Mouse (Mus musculus) kidney, adult 8-10 months (tissue): ENCODE results near the gene Nts.
"Not testable (repeated sequence)": the region's sequence is repeated elsewhere in the genome, so short reads cannot be mapped to it uniquely, and the experiment has no call there.

ENCODE experiments used
- DNase-seq, 2 experiments: peaks; one replicate each; pipeline ENCODE4 v3.0.0; 2022

Gene Nts

DNA sequence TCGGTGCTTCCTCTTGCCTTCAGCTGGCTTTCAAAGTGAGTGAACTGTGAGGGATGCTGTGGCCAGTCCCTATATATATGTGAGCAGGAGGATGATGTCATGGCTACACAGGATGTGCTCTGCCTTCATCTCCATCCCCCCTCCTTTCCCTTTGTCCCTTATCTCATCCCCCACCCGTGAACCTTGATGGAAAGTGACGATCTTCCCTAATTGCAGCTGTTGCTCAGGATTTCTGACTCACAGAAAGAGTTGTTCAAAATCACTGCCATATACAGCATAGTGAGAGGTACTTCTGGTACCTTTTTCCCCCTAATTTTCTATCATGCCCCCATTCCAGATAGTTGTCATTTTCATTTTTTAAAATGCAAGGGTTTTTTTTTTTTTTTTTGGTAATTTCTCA is at the start of gene Nts:
Nts (minus strand) TSS at position 101 of the 400 bp plus-strand sequence.
- DNase-seq, result no peak

DNA sequence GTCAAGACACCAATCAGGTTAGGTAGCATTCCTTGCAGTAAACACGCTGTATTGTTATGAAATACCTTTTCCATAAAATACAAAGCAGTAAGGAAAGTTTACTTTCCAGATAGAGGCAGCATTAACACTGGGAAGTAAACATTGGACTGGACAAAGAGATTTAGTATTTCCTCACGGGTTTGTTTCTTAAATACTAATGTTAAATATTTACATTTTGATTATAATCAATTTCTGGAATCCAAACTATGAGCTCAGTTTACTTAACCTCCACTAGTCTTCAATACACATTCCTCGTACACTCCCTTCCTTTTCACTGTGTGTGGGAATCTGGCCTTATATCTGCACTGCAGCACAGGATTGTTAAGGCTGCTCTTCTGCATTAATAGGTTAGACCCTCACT is 37.6 kb upstream of the Nts start:
- no peak for DNase-seq

DNA sequence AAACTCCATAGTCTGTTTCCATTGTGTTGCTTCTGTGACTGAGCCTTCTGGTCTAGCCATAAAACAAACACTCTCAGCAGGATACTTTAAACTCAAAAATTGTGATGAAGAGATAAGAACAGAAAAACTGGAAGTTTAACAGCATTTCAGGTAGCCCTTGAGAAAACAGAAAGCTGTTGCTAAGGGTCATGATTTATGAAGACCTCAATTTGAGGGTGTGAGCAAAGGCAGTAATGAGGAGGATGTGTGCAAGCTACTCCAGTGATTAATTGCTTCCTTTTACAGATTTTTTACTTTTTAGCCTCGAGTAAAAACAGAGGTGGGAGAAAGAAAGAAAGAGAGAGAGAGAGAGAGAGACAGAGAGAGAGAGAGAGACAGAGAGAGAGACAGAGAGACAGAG is 23.9 kb upstream of the Nts start:
- no peak for DNase-seq

DNA sequence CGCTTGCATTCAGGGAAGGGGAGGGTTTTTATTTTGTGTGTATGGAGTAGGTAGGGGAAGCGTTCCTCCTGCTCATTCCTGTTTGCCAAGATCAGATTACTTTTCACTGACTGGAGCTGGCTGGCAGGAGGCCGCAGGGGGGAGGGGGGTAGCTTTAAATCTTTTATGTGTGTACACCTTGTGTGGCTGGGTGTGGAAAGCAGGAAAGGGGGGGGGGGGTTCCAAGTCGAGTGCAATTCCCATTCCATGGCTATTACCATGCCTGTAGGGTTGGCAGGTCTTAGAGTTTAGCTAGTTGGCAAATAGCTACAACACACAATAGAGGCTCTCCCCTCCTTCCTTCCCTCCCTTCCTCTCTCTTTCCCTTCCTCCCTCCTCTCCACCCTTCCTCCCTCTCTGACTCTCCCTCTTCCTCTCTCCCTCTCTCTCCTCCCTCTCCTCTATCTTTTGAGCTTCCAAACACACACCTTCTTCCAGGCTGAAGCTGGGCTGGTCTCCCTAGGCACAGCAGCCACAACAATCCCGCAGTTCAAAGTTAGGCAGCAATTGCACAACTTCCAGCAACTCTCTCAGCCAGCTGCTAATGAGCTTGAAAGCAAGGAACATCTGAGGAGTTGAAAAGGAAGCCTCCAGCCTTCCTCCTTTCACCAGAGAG is 21.6 kb upstream of the Nts start, which contains the start of gene Rassf9:
Rassf9 (plus strand) TSS at position 416 of the 655 bp plus-strand sequence.
- peak; percentile 65 to 76 for DNase-seq

DNA sequence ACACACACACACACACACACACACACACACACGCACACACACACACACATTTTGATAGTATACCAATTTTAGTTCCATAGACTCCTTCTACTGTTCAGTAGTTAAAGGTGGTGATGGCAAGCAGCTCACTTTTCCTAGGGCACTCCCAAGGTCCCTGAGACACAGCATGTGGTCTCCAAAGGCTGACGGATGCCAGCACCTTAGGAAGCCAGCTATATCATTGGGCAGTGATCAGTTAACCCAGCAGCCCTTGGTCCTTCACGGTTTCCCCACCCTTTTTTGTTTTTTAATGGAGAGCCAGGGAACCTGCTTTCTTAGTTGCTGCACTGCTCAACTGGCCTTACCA is 21.1 kb upstream of the Nts start:
- no peak for DNase-seq

DNA sequence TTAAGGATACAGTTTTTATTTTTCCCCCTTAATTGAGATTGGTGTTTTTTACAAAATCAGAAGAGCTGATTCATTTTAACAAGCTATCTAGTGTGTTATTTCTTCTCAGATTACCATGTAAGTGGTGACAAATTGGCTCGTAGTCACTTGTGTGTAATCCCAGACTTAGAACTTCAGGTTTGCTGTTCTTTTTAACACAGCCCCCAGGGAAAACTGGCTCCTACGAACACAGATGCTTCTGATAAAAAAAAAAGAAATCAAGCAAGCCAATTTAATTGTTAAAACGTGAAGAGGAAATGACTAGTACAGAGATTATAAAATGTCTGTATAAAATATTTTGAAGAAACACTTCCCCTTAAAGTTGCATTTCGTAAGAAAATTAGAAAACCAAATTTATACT is 17.1 kb upstream of the Nts start:
- no peak for DNase-seq

DNA sequence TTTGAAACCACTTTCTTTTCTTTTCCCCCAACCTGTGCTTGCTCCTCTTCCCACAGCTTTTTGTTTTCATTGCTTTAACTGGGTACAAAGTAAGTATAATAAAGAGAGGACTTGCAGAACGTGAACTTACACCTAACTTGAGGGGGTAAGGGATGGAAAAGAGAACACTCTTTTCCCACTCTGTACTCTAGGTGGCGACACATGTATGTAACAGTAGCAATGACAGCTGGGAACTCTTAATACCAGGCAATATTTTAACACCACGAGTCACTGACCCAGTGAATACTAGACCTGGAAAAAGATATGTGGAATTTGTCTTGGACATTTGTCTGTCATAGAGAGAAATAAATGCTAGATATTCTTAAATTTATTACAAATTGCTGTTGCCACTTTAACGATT is 8.5 kb upstream of the Nts start:
- peak; percentile 20 to 40 for DNase-seq

DNA sequence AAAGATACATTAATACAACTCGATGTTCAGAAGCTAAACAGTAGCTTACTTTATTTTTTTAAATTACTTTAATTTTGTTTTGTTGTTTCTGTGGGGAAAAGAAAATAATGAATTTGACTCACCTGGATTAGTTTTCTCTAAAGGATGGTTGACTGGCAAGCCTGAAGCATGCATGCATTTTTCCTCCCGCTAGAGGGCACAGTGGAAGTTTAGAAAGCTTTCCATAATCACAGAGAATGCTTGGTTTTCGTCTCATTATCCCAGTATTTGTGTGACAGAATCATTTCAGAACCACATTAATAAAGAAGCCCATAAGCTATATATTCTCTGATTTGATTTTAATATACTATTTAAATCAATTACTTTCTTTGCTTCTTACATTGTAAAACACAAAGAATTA is 1.5 kb upstream of the Nts start:
- peak in 1 of 2 experiments; percentile 54 for DNase-seq

DNA sequence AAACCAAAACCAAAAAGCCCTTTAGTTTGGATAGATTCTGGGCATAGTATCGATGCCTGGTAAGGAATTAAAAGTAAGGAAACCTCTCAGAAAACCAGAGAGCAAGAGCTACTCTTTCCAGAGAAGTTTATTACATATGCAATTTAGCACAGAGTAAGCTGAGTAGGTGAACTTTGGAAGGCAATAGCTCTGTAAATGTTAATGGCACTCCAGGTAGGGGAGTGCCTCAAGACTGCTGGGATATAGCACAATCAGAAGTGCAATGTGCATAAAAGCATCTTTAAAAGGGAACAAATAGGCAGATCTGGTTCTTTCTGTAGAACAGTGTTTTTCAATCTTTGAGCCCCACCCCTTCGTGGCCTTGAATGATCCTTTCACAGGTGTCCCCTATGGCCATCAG is 20.9 kb downstream of the Nts start:
- no peak for DNase-seq

DNA sequence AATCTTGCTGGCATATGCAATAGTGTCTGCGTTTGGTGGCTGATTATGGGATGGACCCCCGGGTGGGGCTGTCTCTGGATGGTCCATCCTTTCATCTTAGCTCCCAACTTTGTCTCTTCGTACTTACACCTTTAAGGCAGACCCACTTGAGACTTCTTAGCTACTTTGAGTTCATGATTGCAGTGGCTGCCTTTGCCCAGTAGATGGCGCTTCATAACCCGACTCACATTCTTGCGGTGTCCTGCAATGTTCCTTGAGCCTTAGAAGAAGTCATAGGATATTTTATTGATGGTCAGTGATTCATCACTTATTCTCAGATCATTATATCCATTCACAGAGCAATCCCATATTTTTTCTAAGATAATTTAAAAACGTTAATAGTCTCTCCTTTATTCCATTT is 38.5 kb downstream of the Nts start:
- DNase-seq, result peak in 1 of 2 experiments; percentile 47

DNA sequence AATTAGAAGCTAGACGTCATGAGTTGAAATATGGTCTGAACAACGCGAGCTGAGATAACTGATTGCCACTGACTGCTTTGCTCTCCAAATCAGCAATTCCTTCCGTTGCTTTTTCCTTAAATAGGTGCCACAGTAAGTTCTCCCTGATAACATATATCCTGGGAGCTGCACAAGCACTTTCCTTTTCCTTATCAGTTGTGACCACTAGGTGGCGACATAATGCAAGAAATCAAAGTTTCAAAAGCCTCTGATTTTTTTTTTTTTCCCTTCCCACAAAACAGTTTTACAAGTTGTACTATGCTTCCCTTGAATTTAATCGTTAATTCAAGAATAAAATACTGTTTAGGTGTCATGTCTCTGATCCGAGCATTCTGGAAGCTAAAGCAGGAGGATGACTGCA is 40.8 kb downstream of the Nts start:
- DNase-seq, result peak; percentile 2 to 22

DNA sequence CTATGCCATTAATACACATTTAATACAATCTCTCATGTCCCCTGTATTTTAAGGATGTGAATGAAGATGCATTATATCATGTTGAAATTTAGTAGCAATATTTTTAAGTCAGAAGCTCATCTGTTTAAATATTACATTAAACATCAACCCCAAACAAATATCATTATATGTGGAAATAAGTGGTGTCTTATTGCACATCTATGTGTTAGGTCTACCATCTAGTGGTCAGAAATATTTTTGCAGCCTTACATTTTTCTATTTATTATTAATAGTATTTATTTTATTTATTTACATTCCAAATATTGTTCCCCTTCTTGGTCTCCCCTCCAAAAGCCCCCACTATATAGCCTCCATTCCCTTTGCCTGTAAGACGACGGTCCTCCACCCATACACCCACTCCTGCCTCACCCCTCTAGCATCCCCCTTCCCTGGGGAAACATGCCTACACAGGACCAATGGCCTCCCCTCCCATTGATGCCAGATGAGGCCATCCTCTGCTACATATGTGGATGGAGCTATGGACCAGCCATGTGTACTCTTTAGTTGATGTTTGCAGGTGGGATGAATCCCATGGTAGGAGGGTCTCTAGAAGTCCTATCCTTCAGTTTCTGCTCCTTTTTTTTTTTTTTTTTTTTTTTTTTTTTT is 45.3 kb downstream of the Nts start:
- no peak for DNase-seq

DNA sequence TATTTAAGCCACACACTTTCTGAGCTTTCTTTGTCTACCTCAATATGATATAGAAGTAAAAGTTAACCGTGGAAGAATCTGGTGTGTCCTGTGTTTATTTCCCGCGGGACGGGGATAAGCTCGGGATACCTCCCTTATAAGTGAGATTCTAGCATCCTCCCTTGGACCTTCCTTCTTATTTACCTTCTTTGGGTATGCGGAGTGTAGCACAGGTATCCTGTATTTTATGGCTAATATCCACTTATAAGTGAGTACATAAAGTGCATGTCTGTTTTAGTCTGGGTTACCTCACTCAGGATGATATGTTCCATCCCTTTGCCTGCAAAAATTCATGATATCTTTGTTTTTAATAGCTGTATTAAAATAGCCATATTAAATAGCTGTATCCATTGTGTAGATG is 54.8 kb downstream of the Nts start:
- not testable (repeated sequence) for DNase-seq

DNA sequence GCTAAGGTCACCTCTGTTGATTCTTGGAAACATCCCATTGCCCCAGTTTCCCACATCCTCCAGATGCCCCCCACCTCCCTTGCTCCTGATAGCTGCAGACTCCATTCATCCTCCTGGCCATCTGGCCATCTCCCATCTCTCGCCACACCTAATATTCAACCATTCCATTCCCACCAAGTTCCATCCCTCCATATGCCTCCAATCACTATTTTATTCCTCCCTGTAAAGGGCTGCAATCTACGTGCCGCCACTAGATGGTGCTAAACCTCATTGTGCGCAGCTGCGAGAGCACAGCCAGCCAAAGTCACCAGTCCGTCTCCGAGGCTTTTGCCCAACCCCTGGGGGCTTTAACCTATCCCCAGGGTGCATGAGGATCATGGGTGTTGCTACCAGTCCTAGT is 55.2 kb downstream of the Nts start:
- peak in 1 of 2 experiments; percentile 43 for DNase-seq
